Mouse (Mus musculus): Measurements from ENCODE around the gene Psenen. TPM values are rescaled to one million over a fixed set of nuclear protein-coding genes. Genes with fewer than 3 reads are reported as not detected.
A peak's percentile ranks its signal among the peaks of the same experiment; 100 is the strongest.

The Psenen gene
- polyA plus RNA-seq, 1 experiment = 176 TPM

DNA sequence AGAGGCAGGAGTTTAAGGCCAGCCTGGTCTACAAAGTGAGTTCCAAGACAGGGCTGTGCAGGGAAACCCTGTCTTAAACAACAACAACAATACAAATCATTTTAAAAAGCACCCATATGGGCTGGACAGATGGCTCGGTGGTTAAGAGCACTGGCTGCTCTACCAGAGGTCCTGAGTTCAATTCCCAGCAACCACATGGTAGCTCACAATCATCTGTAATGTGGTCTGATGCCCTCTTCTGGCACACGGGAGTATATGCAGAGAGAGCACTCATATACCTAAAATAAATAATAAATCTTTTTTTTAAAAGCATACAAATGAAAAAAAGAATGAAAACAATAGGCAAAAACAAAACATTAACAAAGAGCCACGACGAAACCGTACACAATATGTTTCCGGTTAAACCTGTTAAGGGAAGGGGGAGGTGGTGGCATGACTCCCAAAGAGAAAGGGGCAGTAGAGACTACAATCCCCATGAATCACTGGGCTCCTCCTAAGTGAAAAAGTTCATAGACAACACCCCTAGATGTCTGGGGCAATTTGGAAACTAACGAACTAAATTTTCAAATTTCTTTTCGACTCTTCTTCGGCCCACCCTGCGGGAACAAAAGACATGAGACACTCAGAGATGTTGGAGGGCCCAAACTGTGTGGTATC, 11.9 kb downstream of the Psenen start:
- Histone ChIP-seq H3K36me3 (ENCODE audit: control insufficient read depth, insufficient read depth, low read length) (peaks cover 13% of the 10 kb centered on the region), H3K4me1 (replicated peaks; ENCODE audit: control insufficient read depth, insufficient read depth, low read length) (peaks cover 11% of the 10 kb centered on the region), H3K27ac (ENCODE audit: control insufficient read depth, insufficient read depth, low read length) (peak overlapping the region; percentile 97), H3K4me3 (ENCODE audit: control insufficient read depth, insufficient read depth, low read length) (peak overlapping the region; percentile 89), H3K27me3 (ENCODE audit: control insufficient read depth, insufficient read depth, low read length) (no peaks in the 10 kb centered on the region)
- WGBS = under 1% methylated on average over 10 of the region's 10 CpGs
- no peak for DNase-seq
- TF ChIP-seq POLR2A (IDR thresholded peaks at IDR 0.05; ENCODE audit: control insufficient read depth, extremely low read depth, insufficient read depth, low read length, poor library complexity) (no peak), CTCF (IDR thresholded peaks at IDR 0.05; ENCODE audit: borderline replicate concordance, control insufficient read depth, extremely low read depth, insufficient read depth, low read length, poor library complexity) (no peak)

DNA sequence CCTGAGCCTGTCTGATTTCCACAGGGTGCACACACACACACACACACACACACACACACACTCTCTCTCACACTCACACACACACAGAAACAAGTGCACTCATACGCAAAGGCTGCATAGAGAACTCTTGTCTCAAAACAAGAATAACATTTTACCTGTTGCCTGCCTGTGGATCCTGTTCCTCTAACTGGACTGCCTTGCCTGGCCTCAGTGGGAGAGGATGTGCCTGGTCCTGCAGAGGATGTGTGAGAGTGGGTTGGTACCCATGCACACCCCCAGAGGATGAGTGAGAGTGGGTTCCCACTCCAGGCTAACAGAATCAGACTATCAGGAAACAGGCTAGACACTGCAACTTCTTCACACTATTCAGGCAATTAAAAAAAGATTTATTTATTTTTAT, 12.8 kb downstream of the Psenen start:
- WGBS = 97% methylated on average over 1 of the region's 1 CpGs

DNA sequence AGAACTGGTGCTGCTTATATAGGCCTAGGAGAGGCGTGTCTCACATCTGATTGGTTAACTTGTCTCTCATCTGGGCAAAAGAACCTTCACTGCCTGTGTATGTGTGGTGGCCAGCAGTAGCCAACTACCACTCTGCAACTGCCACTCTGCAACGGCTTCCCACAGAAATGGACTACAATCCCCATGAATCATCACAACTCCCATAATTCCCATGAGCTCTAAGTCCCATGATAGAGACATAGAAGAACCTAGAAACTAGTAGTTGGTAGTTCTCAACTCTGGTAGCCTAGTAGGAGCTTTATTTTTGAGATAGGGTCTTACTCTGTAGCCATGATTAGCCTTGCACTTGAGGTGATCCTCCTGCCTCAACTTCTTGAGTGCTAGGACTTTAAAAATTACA, 13.5 kb downstream of the Psenen start:
- Histone ChIP-seq H3K4me3 (ENCODE audit: control insufficient read depth, insufficient read depth, low read length) (no peak overlapping the region), H3K4me1 (replicated peaks; ENCODE audit: control insufficient read depth, insufficient read depth, low read length) (peaks cover 11% of the 10 kb centered on the region), H3K36me3 (ENCODE audit: control insufficient read depth, insufficient read depth, low read length) (peaks cover 5% of the 10 kb centered on the region), H3K27me3 (ENCODE audit: control insufficient read depth, insufficient read depth, low read length) (no peaks in the 10 kb centered on the region), H3K27ac (ENCODE audit: control insufficient read depth, insufficient read depth, low read length) (no peak overlapping the region)
- no peak for DNase-seq
- WGBS = 89% methylated on average over 2 of the region's 2 CpGs
- TF ChIP-seq CTCF (IDR thresholded peaks at IDR 0.05; ENCODE audit: borderline replicate concordance, control insufficient read depth, extremely low read depth, insufficient read depth, low read length, poor library complexity) (no peak), POLR2A (IDR thresholded peaks at IDR 0.05; ENCODE audit: control insufficient read depth, extremely low read depth, insufficient read depth, low read length, poor library complexity) (no peak)

More for the DNA sequence above, 12.8 kb downstream of the Psenen start:
- H3K27ac ChIP-seq (ENCODE audit: control insufficient read depth, insufficient read depth, low read length) = no peak overlapping the region
- H3K4me3 ChIP-seq (ENCODE audit: control insufficient read depth, insufficient read depth, low read length) = no peak overlapping the region
- H3K36me3 ChIP-seq (ENCODE audit: control insufficient read depth, insufficient read depth, low read length) = peaks cover 13% of the 10 kb centered on the region
- TF ChIP-seq CTCF (IDR thresholded peaks at IDR 0.05; ENCODE audit: borderline replicate concordance, control insufficient read depth, extremely low read depth, insufficient read depth, low read length, poor library complexity) = no peak
- no peak for TF ChIP-seq POLR2A (IDR thresholded peaks at IDR 0.05; ENCODE audit: control insufficient read depth, extremely low read depth, insufficient read depth, low read length, poor library complexity)
- no peaks in the 10 kb centered on the region for H3K27me3 ChIP-seq (ENCODE audit: control insufficient read depth, insufficient read depth, low read length)
- no peak for DNase-seq
- peaks cover 11% of the 10 kb centered on the region for H3K4me1 ChIP-seq (replicated peaks; ENCODE audit: control insufficient read depth, insufficient read depth, low read length)

DNA sequence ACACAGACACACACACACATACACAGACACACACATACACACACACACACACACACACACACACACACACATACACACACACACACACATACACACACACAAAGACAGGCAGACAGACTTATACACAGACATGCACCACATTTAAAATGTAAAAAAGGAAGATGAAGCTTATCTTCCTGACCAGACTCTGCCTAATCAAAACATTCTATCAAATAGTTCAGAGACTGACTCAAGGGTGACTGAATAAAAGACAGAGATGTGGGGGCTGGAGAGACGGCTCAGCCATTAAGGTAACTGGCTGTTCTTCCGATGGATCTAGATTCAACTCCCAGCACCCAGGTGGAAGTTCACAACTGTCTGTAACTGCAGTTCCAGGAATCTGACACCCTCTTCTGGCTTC, 19.1 kb downstream of the Psenen start:
- no peak for TF ChIP-seq POLR2A (IDR thresholded peaks at IDR 0.05; ENCODE audit: control insufficient read depth, extremely low read depth, insufficient read depth, low read length, poor library complexity)
- no peak for TF ChIP-seq CTCF (IDR thresholded peaks at IDR 0.05; ENCODE audit: borderline replicate concordance, control insufficient read depth, extremely low read depth, insufficient read depth, low read length, poor library complexity)
- Histone ChIP-seq H3K27ac (ENCODE audit: control insufficient read depth, insufficient read depth, low read length) (no peak overlapping the region), H3K36me3 (ENCODE audit: control insufficient read depth, insufficient read depth, low read length) (peaks cover 5% of the 10 kb centered on the region), H3K27me3 (ENCODE audit: control insufficient read depth, insufficient read depth, low read length) (no peaks in the 10 kb centered on the region), H3K4me3 (ENCODE audit: control insufficient read depth, insufficient read depth, low read length) (no peak overlapping the region), H3K4me1 (replicated peaks; ENCODE audit: control insufficient read depth, insufficient read depth, low read length) (no peaks in the 10 kb centered on the region)
- DNase-seq = no peak
- WGBS = 96% methylated on average over 2 of the region's 2 CpGs

DNA sequence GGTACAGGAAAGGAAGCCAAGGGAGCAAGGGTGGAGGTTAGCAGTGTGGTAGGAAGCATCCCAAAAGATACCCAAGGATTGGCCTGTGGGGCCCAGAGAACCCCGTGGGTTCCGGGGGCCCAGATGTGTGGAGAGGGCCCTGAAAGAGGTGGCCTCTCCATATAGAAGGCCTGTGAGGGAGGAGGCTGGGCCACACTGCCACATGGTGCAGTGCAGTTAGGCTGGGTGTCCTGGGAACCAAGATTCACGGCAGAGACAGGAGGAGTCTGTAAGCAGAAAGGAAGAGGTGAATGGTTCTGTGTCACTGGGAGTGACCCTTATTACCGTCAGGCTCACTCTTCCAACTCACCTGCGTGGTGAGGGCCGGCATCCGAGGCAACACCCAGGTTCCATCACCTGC, 22.9 kb downstream of the Psenen start:
- Histone ChIP-seq H3K4me1 (replicated peaks; ENCODE audit: control insufficient read depth, insufficient read depth, low read length) (peaks cover 1% of the 10 kb centered on the region; the same call in 1 of the 2 replicates), H3K27ac (ENCODE audit: control insufficient read depth, insufficient read depth, low read length) (no peak overlapping the region), H3K36me3 (ENCODE audit: control insufficient read depth, insufficient read depth, low read length) (no peaks in the 10 kb centered on the region), H3K27me3 (ENCODE audit: control insufficient read depth, insufficient read depth, low read length) (no peaks in the 10 kb centered on the region), H3K4me3 (ENCODE audit: control insufficient read depth, insufficient read depth, low read length) (no peak overlapping the region)
- TF ChIP-seq CTCF (IDR thresholded peaks at IDR 0.05; ENCODE audit: borderline replicate concordance, control insufficient read depth, extremely low read depth, insufficient read depth, low read length, poor library complexity) (no peak), POLR2A (IDR thresholded peaks at IDR 0.05; ENCODE audit: control insufficient read depth, extremely low read depth, insufficient read depth, low read length, poor library complexity) (no peak)
- WGBS = 99% methylated on average over 7 of the region's 7 CpGs
- no peak for DNase-seq

DNA sequence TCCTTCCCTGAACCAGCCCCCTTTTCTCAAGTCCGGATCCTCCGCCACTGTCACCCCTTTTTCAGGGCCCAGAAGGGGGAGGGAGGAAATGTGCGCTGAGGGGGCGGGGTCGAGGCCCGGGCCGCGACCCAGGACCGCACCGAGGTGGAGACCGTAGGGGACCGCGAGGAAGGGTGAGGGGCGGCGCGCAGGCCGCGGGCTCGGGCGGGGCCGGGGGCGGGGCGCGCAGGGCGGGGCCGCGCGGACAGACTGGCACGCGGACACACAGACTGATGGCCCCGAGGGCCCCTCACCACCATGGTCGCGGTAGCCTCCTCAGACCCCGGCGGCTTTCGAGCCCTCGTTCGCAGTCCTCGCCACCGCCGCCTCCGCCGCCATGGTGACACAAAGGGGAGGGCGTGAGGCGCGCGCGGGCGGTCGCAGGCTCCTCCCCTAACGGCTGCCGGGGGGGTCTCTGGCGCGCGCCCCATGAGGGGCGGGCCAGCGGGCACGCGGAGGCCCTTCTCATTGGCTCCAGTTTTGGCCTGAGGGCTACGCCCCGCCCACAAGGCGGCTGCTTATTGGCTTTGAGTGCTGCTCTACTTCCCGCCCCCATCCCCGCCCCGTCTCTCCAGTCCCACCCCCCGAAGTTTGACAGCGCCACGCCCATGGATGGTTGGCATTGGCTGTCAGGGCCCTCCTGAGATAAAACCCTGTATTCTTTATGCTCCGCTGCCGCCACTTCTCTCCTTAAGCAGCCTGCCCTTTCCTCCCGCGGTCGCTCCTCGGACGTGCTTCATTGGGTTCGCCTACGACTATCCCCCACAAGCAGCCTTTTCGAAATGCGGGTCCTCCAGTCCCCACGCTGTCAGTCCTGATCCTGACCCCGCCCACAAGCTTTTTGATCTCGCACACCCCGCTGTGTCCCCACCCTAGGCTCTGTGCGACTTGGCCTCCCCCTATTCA, 28.5 kb downstream of the Psenen start, which contains the start of gene Arhgap33:
TSS of gene Arhgap33 (minus strand) at position 428 of the 945 bp plus-strand sequence.
- under 1% methylated on average over 71 of the region's 84 CpGs for WGBS
- TF ChIP-seq POLR2A (IDR thresholded peaks at IDR 0.05; ENCODE audit: control insufficient read depth, extremely low read depth, insufficient read depth, low read length, poor library complexity) (0 out of 2 replicates have a peak, but pooled peaks have one; percentile 15), CTCF (IDR thresholded peaks at IDR 0.05; ENCODE audit: borderline replicate concordance, control insufficient read depth, extremely low read depth, insufficient read depth, low read length, poor library complexity) (0 out of 2 replicates have a peak, but pooled peaks have one; percentile 20)
- Histone ChIP-seq H3K27me3 (ENCODE audit: control insufficient read depth, insufficient read depth, low read length) (no peaks in the 10 kb centered on the region), H3K4me1 (replicated peaks; ENCODE audit: control insufficient read depth, insufficient read depth, low read length) (peaks cover 12% of the 10 kb centered on the region), H3K27ac (ENCODE audit: control insufficient read depth, insufficient read depth, low read length) (no peak within 1 kb of the TSS), H3K36me3 (ENCODE audit: control insufficient read depth, insufficient read depth, low read length) (peaks cover 13% of the 10 kb centered on the region), H3K4me3 (ENCODE audit: control insufficient read depth, insufficient read depth, low read length) (peak within 1 kb of the TSS; percentile 80)
- peak; percentile 96 for DNase-seq
